Mouse (Mus musculus) myocyte (in vitro differentiated cells): ENCODE data around the gene Tek. TPM values are rescaled to one million over a fixed set of nuclear protein-coding genes. Genes with fewer than 3 reads are reported as not detected.

Experiments
- H3K27me3 ChIP-seq: one replicate; pipeline ENCODE4 v1.6.1; 2011; ENCODE audit not compliant: control insufficient read depth, insufficient read depth, insufficient read length
- H3K36me3 ChIP-seq: one replicate; pipeline ENCODE4 v1.6.1; 2011; ENCODE audit not compliant: control insufficient read depth, insufficient read depth
- H3K4me2 ChIP-seq: one replicate; pipeline ENCODE4 v1.6.1; 2011; ENCODE audit warnings: low read depth, control low read depth
- H3K4me3 ChIP-seq: one replicate; pipeline ENCODE4 v1.5.1; 2011; ENCODE audit warnings: mild to moderate bottlenecking, control low read depth, moderate library complexity
- H3K79me2 ChIP-seq: one replicate; pipeline ENCODE4 v1.6.1; 2011; ENCODE audit not compliant: control insufficient read depth, insufficient read depth
- H3ac ChIP-seq: one replicate; pipeline ENCODE4 v1.6.1; 2011; ENCODE audit not compliant: control insufficient read depth, insufficient read length
- CEBPB ChIP-seq: IDR thresholded peaks from 2 replicates; pipeline ENCODE4 v1.6.1; 2011; ENCODE audit warnings: mild to moderate bottlenecking, moderate library complexity; ENCODE audit not compliant: poor library complexity, insufficient read depth, severe bottlenecking
- E2F4 ChIP-seq: IDR thresholded peaks from one replicate; pipeline ENCODE4 v1.6.1; 2011; ENCODE audit warnings: mild to moderate bottlenecking, control low read depth, moderate library complexity; ENCODE audit not compliant: insufficient read depth
- MAX ChIP-seq: IDR thresholded peaks from one replicate; pipeline ENCODE4 v1.6.1; 2011; ENCODE audit warnings: low read depth, mild to moderate bottlenecking, control low read depth
- MYOD1 ChIP-seq, 3 experiments: IDR thresholded peaks; one replicate each; pipeline ENCODE4 v1.6.1; 2011; ENCODE audit warnings: control low read depth in 2 of 3, low read depth in 2 of 3, mild to moderate bottlenecking in 2 of 3, moderate library complexity in 1 of 3; ENCODE audit not compliant: insufficient read length in 2 of 3, control insufficient read depth in 1 of 3
- MYOG ChIP-seq, 3 experiments: IDR thresholded peaks; one replicate each; pipeline ENCODE4 v1.6.1; 2011; ENCODE audit warnings: control low read depth in 2 of 3, low read depth in 2 of 3, mild to moderate bottlenecking in 2 of 3; ENCODE audit not compliant: insufficient read length in 2 of 3, control insufficient read depth in 1 of 3, insufficient read depth in 1 of 3
- POLR2A ChIP-seq: IDR thresholded peaks from one replicate; pipeline ENCODE4 v1.6.1; 2011; ENCODE audit warnings: low read depth, mild to moderate bottlenecking, control low read depth, moderate library complexity; ENCODE audit not compliant: insufficient read length
- POLR2AphosphoS2 ChIP-seq: IDR thresholded peaks from one replicate; pipeline ENCODE4 v1.6.1; 2011; ENCODE audit warnings: low read depth, control low read depth; ENCODE audit not compliant: insufficient read length
- REST ChIP-seq: IDR thresholded peaks from one replicate; pipeline ENCODE4 v1.6.1; 2011; ENCODE audit warnings: mild to moderate bottlenecking, control low read depth, moderate library complexity; ENCODE audit not compliant: insufficient read depth, insufficient read length
- SRF ChIP-seq: IDR thresholded peaks from one replicate; pipeline ENCODE4 v1.6.1; 2011; ENCODE audit warnings: low read depth; ENCODE audit not compliant: control insufficient read depth, insufficient read length
- TCF12 ChIP-seq: IDR thresholded peaks from one replicate; pipeline ENCODE4 v1.6.1; 2011; ENCODE audit warnings: mild to moderate bottlenecking, control low read depth; ENCODE audit not compliant: poor library complexity, insufficient read depth, severe bottlenecking
- USF1 ChIP-seq: IDR thresholded peaks from one replicate; pipeline ENCODE4 v1.6.1; 2011; ENCODE audit warnings: low read depth, mild to moderate bottlenecking, control low read depth, moderate library complexity
- polyA plus RNA-seq: library from polyadenylated mRNA; unstranded; fragments of >200 nt; fragmentation: generic; extraction: Trizol; gene quantifications from one replicate; pipeline ENCODE4 v1.2.1, GENCODE M21; 2012; ENCODE audit warnings: missing spikeins

Tek gene
- polyA plus RNA-seq, 1 experiment = 0.05 TPM

DNA sequence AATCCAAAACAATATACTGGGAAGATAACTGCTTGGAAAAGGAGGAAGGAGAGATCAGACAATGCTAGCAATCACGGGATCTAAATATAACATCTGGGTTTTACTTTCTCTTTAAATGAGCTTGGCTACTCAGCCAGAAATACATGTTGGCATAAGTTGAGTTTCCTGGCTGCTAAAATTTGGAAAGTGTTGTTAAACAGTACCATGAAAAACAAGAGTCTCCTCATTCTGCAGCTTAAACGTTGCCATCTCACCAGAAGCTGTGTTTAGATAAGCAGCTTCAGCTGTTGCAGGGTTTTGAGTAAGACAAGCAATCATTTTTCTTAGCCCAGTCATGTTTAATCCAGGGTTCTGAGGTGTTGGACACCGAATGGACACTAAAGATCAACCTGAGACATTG, 162.7 kb downstream of the Tek start:
- Histone ChIP-seq H3ac (no peak overlapping the region), H3K36me3 (no peaks in the 10 kb centered on the region), H3K79me2 (no peaks in the 10 kb centered on the region), H3K4me2 (peak overlapping the region; percentile 37), H3K27me3 (no peaks in the 10 kb centered on the region), H3K4me3 (no peak overlapping the region)
- TF ChIP-seq SRF (no peak), USF1 (no peak), E2F4 (no peak), REST (no peak), MAX (no peak), POLR2AphosphoS2 (no peak), POLR2A (no peak), TCF12 (no peak), MYOG (IDR thresholded peaks at IDR 0.05; ENCODE audit: control insufficient read depth in 1 of 3, insufficient read depth in 1 of 3, insufficient read length in 2 of 3, low read depth in 2 of 3) (no peak), MYOD1 (IDR thresholded peaks at IDR 0.05; ENCODE audit: control insufficient read depth in 1 of 3, insufficient read length in 2 of 3, low read depth in 2 of 3) (no peak), CEBPB (no peak)

Other genes starting within 250 kb of the Tek start
- gene Gm10306, start 182.7 kb upstream of the Tek start, polyA plus RNA-seq = not detected
- 3.1 TPM for gene Caap1, start 182.5 kb upstream of the Tek start, polyA plus RNA-seq
- gene Plaa, start 136.0 kb upstream of the Tek start, polyA plus RNA-seq = 22.8 TPM
- 7.7 TPM for gene Ift74, start 124.8 kb upstream of the Tek start, polyA plus RNA-seq
- not detected for gene Lrrc19, start 89.1 kb upstream of the Tek start, polyA plus RNA-seq
- gene Eqtn, start 189.6 kb downstream of the Tek start, polyA plus RNA-seq = not detected
- gene Mysm1, start 239.8 kb downstream of the Tek start, polyA plus RNA-seq = 2.1 TPM